Mouse (Mus musculus): ENCODE results near the gene Lamtor1. TPM values are rescaled to one million over a fixed set of nuclear protein-coding genes. Genes with fewer than 3 reads are reported as not detected.
"Not testable (repeated sequence)": the region's sequence is repeated elsewhere in the genome, so short reads cannot be mapped to it uniquely, and the experiment has no call there.

Lamtor1 gene
- polyA plus RNA-seq, 1 experiment from 2014 or later, result 82.5 TPM

DNA sequence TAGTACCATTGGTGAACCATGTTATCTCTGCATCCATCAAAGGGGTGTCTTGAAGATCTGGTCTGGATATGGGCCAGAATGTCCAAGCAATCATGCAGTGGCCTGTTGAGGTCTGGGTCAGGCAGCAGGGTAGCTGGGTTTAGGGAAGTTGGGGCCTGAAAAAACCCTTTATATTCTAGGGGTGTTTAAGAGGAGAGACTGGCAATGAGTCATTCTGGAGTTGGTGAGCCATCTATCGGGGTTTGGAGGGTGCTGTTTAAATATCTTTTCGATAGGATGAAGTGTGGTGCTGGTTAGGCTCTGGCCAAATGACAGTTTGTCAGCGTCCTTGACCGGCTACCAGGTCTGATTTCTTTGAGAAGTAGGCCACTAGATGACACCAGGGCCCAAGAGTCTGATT lies 30.3 kb downstream of the Lamtor1 start:
- peak overlapping the region; percentile 82 for H3K4me3 ChIP-seq
- peak overlapping the region; percentile 90 for H3K9ac ChIP-seq
- 83% methylated on average over 4 of the region's 4 CpGs for WGBS (ENCODE audit: insufficient replicate concordance)
- peaks cover 58% of the 10 kb centered on the region for H3K4me1 ChIP-seq
- no peaks in the 10 kb centered on the region for H3K9me3 ChIP-seq (replicated peaks)
- peak overlapping the region; percentile 32; the same call in 1 of the 2 replicates for H3K27ac ChIP-seq
- H3K36me3 ChIP-seq, result peaks cover 40% of the 10 kb centered on the region
- H3K4me2 ChIP-seq, result peak overlapping the region; percentile 83
- H3K27me3 ChIP-seq (replicated peaks), result no peaks in the 10 kb centered on the region
- ATAC-seq, result no peak

DNA sequence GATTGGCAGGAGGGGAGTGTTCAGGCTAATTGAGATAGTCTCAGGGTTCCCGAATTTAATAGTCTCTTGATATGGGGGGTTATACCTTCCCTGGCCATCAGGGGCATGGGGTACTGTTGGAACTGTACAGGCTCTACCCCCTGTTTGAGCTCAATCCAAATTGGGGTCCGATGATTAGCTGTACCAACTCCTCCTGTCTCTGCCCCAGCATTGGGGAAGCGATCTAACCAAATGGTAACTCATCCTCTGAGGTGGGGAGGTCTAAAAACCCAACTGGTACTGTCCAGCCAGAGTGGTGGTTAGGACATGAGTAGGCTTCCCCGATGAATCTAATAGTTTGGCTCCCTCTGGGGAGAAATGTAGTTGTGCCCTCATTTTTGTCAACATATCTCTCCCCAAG lies 31.3 kb downstream of the Lamtor1 start:
- H3K9ac ChIP-seq, result no peak overlapping the region
- peaks cover 68% of the 10 kb centered on the region for H3K4me1 ChIP-seq
- H3K27me3 ChIP-seq (replicated peaks), result no peaks in the 10 kb centered on the region
- no peaks in the 10 kb centered on the region for H3K9me3 ChIP-seq (replicated peaks)
- 86% methylated on average over 4 of the region's 4 CpGs for WGBS (ENCODE audit: insufficient replicate concordance)
- peaks cover 41% of the 10 kb centered on the region for H3K36me3 ChIP-seq
- no peak for ATAC-seq
- H3K4me3 ChIP-seq, result no peak overlapping the region
- H3K27ac ChIP-seq, result peak overlapping the region; percentile 25; the same call in 1 of the 2 replicates
- peak overlapping the region; percentile 83; the same call in 1 of the 2 replicates for H3K4me2 ChIP-seq

DNA sequence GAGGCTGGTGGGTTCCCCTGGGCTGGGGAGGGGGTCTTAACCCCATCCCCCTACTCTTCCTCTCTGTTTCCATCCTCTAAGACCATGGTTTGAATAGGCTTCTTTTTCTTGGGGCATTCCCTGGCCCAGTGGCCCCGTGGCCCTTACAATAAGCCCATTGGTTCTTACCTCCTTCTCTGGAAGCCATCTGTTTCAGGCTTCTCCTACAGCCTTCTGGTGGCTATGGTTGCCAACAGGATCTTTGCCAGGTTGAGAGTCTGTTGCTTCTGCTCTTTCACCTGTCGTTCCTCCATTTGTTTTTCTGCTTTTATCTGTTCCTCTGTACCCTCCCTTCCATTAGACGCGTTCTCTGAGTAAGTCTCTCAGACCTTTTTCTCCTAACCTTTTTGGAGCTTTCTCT lies 31.9 kb downstream of the Lamtor1 start:
- Histone ChIP-seq H3K27ac (no peak overlapping the region), H3K4me1 (peaks cover 67% of the 10 kb centered on the region), H3K9me3 (replicated peaks) (no peaks in the 10 kb centered on the region), H3K27me3 (replicated peaks) (no peaks in the 10 kb centered on the region), H3K4me2 (no peak overlapping the region; the same call in 1 of the 2 replicates), H3K36me3 (peaks cover 41% of the 10 kb centered on the region), H3K4me3 (no peak overlapping the region), H3K9ac (no peak overlapping the region)
- 85% methylated on average over 4 of the region's 4 CpGs for WGBS (ENCODE audit: insufficient replicate concordance)
- no peak for ATAC-seq

DNA sequence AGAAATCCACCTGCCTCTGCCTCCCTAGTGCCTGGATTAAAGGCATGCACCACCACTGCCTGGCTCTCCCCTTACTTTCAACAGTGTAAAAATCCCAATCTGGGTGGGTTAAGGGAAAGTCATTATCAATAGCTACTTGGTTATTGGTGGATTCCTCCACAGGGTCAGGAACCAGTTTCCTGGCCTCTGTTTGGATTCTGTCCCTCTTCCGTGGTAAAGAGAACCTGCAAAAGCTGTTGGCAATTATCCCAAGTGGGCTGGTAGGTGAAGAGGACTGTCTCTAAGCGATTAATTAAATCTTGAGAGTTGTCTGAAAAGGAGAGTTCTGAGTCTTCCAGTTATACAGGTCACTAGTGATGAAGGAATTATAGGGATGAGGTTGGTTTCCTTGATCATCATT lies 32.6 kb downstream of the Lamtor1 start:
- WGBS (ENCODE audit: insufficient replicate concordance), result 87% methylated on average over 2 of the region's 2 CpGs
- ATAC-seq, result no peak
- Histone ChIP-seq H3K4me3 (no peak overlapping the region), H3K9ac (no peak overlapping the region), H3K27ac (no peak overlapping the region), H3K4me1 (peaks cover 68% of the 10 kb centered on the region), H3K4me2 (no peak overlapping the region), H3K36me3 (peaks cover 41% of the 10 kb centered on the region), H3K9me3 (replicated peaks) (no peaks in the 10 kb centered on the region), H3K27me3 (replicated peaks) (no peaks in the 10 kb centered on the region)

DNA sequence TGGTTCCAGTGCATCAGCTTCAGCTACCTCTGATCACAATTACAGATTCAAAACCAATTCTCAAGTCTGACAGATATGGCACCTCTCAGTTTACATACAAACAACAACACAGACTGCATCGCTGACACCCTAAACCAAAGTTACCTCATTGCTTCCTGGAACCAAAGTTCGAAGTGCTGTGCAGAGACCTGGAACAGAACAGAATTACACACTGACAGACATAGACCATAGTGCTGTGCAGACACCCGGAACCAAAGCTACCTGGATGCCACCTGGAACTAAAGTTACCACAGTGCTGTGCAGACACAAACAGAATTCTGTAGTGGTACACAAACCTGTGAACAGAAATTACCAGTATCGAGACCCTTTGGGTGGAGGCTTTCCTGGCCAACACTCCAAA lies 34.1 kb downstream of the Lamtor1 start:
- ATAC-seq, result no peak
- no peaks in the 10 kb centered on the region for H3K9me3 ChIP-seq (replicated peaks)
- H3K27me3 ChIP-seq (replicated peaks), result no peaks in the 10 kb centered on the region
- peaks cover 41% of the 10 kb centered on the region for H3K36me3 ChIP-seq
- peaks cover 72% of the 10 kb centered on the region for H3K4me1 ChIP-seq
- H3K4me3 ChIP-seq, result no peak overlapping the region
- H3K4me2 ChIP-seq, result no peak overlapping the region
- H3K27ac ChIP-seq, result no peak overlapping the region
- WGBS (ENCODE audit: insufficient replicate concordance), result 88% methylated on average over 4 of the region's 4 CpGs
- no peak overlapping the region for H3K9ac ChIP-seq

DNA sequence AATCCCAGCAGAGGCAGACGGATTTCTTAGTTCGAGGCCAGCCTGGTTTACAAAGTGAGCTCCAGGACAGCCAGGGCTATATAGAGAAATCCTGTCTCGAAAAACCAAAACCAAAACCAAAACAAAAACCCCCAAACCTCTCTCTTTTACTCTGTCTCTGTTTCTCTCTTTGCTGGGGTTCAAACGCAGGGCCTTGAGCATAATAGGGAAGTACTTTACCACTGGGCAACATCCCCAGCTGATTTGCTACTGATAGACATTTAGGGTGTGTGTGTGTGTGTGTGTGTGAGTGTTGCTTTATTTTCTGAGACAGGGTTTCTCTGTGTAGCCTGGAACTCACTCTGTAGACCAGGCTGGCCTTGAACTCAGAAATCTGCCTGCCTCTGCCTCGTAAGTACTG lies 43.3 kb downstream of the Lamtor1 start:
- not testable (repeated sequence) for H3K9me3 ChIP-seq (replicated peaks); H3K9ac ChIP-seq; H3K27ac ChIP-seq; H3K4me2 ChIP-seq; H3K4me3 ChIP-seq; ATAC-seq; H3K27me3 ChIP-seq (replicated peaks)
- Histone ChIP-seq H3K36me3 (peaks cover 12% of the 10 kb centered on the region), H3K4me1 (peaks cover 43% of the 10 kb centered on the region)
- 72% methylated on average over 5 of the region's 5 CpGs for WGBS (ENCODE audit: insufficient replicate concordance)

DNA sequence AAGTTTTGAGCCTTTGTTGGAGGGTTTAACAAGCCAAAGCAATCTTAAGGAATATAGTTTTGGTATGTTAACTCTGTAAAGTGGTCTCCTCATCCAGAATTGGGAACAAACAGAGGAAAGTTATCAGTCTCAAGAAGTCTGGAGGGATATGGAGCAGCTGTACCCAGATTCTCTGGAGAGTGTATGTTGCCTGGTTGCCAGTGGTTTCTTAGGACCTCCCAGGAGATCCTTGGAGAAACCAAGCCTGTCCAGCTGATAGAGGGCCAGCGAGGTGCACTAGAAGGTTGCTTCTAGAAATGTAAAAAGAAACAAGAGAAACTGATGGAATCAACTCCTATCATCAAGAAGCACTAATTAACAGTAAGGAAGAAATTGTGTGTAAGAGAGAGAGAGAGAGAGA lies 45.9 kb downstream of the Lamtor1 start:
- 0 out of 2 replicates have a peak overlapping the region, but pooled peaks have one; percentile 26 for H3K27ac ChIP-seq
- 57% methylated on average over 1 of the region's 1 CpGs for WGBS (ENCODE audit: insufficient replicate concordance)
- H3K9ac ChIP-seq, result no peak overlapping the region
- no peak overlapping the region for H3K4me2 ChIP-seq
- no peaks in the 10 kb centered on the region for H3K27me3 ChIP-seq (replicated peaks)
- H3K4me3 ChIP-seq, result no peak overlapping the region
- 0 out of 2 replicates have a peak, but pooled peaks cover 2% of the 10 kb centered on the region for H3K36me3 ChIP-seq
- ATAC-seq, result no peak
- peaks cover 41% of the 10 kb centered on the region for H3K4me1 ChIP-seq
- H3K9me3 ChIP-seq (replicated peaks), result no peaks in the 10 kb centered on the region

DNA sequence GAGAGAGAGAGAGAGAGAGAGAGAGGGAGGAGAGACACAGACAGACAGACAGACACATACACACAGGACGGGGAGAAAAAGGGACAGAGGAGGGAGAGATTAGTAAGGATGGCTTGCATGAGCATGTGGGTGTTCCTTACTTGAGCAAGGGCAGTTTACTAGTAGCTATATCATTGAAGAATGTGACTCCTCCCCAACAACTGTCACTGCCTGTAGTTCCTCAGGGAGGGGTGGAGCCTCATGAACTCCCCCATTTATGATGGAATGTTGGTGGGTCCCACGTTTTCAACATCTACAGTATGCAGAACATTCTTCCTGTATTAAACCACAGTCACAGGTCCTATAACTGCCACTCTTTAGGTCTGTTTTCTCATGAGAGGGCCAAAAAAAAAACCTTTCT lies 46.4 kb downstream of the Lamtor1 start:
- peaks cover 42% of the 10 kb centered on the region for H3K4me1 ChIP-seq
- peak; percentile 51; the same call in 1 of the 2 replicates for ATAC-seq
- H3K9ac ChIP-seq, result no peak overlapping the region
- 34% methylated on average over 2 of the region's 2 CpGs for WGBS (ENCODE audit: insufficient replicate concordance)
- H3K4me2 ChIP-seq, result no peak overlapping the region
- 0 out of 2 replicates have a peak, but pooled peaks cover 2% of the 10 kb centered on the region for H3K36me3 ChIP-seq
- no peaks in the 10 kb centered on the region for H3K9me3 ChIP-seq (replicated peaks)
- H3K27ac ChIP-seq, result 0 out of 2 replicates have a peak overlapping the region, but pooled peaks have one; percentile 26
- H3K27me3 ChIP-seq (replicated peaks), result no peaks in the 10 kb centered on the region
- no peak overlapping the region for H3K4me3 ChIP-seq

DNA sequence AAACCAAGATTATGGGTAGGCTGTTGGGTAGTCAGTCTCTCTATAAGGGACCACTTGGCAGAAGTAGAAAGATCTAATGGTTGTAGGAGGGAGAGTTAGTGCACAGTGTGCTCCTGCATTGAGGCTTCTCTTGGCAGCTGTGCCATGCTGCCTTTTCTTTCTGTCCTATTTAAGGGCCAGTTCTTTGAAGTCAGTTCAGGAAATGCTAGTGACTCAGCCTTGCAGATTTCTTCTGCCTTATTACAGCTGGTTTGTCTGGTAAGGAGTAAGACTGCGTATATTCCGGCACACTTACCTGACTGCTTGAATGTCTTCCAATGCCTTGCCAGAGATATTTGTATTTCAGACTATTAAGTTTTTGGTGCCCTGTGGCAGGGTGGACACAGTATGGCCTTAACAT lies 48.5 kb downstream of the Lamtor1 start:
- Histone ChIP-seq H3K4me1 (peaks cover 34% of the 10 kb centered on the region), H3K4me2 (no peak overlapping the region)
- 87% methylated on average over 2 of the region's 2 CpGs for WGBS (ENCODE audit: insufficient replicate concordance)

DNA sequence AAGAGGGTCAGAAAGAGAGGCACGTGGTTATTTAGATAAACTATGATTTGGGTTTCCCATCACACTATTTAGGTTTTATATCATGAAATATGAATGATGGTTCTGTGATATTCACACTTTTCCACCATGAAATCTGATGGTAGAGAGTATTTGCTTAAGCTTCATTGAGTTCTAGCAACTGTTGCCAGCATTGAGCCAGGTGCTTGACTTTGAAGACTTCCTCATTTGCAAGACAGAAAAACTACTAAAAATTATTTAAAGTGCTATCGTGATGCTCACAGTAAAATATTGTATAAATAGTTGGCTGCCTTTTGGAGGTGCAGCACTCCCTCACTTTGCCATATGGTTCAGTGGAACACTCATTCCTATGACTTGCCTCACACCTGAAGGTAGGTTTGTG lies 49.6 kb downstream of the Lamtor1 start:
- Histone ChIP-seq H3K9me3 (replicated peaks) (no peaks in the 10 kb centered on the region), H3K27ac (0 out of 2 replicates have a peak overlapping the region, but pooled peaks have one; percentile 4), H3K4me2 (no peak overlapping the region), H3K4me1 (peaks cover 43% of the 10 kb centered on the region), H3K9ac (peak overlapping the region; percentile 27; the same call in 1 of the 2 replicates), H3K36me3 (no peaks in the 10 kb centered on the region), H3K4me3 (no peak overlapping the region), H3K27me3 (replicated peaks) (no peaks in the 10 kb centered on the region)
- ATAC-seq, result no peak
- 64% methylated on average over 2 of the region's 2 CpGs for WGBS (ENCODE audit: insufficient replicate concordance)

More for the DNA sequence above, 48.5 kb downstream of the Lamtor1 start:
- Histone ChIP-seq H3K9ac (no peak overlapping the region), H3K27me3 (replicated peaks) (no peaks in the 10 kb centered on the region), H3K27ac (no peak overlapping the region), H3K9me3 (replicated peaks) (no peaks in the 10 kb centered on the region), H3K4me3 (no peak overlapping the region), H3K36me3 (no peaks in the 10 kb centered on the region)
- ATAC-seq, result no peak

DNA sequence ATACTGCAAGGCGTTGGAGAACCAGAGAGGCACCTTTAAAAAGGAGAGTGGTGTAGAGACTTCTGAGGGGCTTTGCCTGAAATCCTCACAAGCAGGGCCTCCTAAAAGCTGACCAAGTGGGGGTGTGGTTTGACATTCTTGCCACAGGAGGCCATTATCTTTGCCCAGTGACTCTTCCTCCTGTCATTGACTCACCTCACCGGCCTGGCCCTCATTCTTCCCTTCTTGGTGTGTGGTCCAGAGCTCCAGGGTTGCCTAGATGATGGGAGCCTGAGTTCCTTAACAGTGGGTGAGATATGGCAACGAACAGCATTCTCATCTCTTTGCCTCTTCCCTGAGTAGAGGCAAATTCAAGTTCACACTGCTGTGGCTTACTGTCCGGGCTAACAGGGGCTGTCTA lies 50.2 kb downstream of the Lamtor1 start:
- H3K4me1 ChIP-seq, result peaks cover 43% of the 10 kb centered on the region
- no peak; the same call in 1 of the 2 replicates for ATAC-seq
- WGBS (ENCODE audit: insufficient replicate concordance), result 28% methylated on average over 4 of the region's 4 CpGs
- H3K4me3 ChIP-seq, result no peak overlapping the region
- H3K36me3 ChIP-seq, result no peaks in the 10 kb centered on the region
- no peaks in the 10 kb centered on the region for H3K27me3 ChIP-seq (replicated peaks)
- H3K27ac ChIP-seq, result 0 out of 2 replicates have a peak overlapping the region, but pooled peaks have one; percentile 4
- no peaks in the 10 kb centered on the region for H3K9me3 ChIP-seq (replicated peaks)
- H3K4me2 ChIP-seq, result no peak overlapping the region
- peak overlapping the region; percentile 27; the same call in 1 of the 2 replicates for H3K9ac ChIP-seq

DNA sequence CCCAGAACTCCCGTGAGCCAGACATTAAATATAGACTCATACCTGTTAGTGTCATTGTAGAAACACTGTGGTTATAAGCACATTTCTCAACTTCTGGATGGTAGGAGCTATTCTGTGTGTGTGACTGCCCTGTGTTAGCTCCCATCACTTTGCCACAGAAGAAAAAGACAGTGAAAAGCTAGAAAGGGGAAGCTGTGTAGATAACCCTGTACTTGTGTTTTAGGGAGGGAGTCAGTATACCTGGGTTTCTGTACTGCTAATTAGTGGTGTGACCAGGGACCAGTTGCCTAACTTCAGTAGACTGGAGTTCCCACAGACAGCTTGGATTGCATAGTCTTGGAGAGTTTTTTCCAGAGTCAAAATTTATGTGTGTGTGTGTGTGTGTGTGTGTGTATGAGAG lies 50.8 kb downstream of the Lamtor1 start:
- H3K9me3 ChIP-seq (replicated peaks), result no peaks in the 10 kb centered on the region
- H3K9ac ChIP-seq, result no peak overlapping the region
- WGBS (ENCODE audit: insufficient replicate concordance), result 72% methylated on average over 1 of the region's 1 CpGs
- H3K4me2 ChIP-seq, result no peak overlapping the region
- ATAC-seq, result no peak
- no peak overlapping the region for H3K27ac ChIP-seq
- no peaks in the 10 kb centered on the region for H3K27me3 ChIP-seq (replicated peaks)
- no peaks in the 10 kb centered on the region for H3K36me3 ChIP-seq
- peaks cover 40% of the 10 kb centered on the region for H3K4me1 ChIP-seq
- H3K4me3 ChIP-seq, result no peak overlapping the region

DNA sequence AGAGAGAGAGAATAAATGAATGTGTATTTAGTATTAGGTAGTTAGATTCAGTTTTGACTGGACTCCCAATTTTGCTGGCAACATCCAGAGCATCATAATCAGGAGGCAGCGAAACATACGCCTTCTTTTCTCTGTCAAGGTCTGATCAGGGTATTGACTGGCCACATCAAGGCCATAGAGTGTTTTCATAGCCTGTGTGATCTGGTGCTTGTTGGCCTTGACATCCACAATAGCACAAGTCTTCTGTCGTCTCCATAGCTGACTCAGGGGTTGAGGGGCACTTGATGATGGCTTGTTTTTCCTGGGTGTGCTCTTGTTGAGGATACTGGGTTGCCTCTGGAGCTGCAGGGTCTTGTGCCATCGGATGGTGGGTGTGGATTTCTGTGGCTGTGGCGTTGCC lies 51.2 kb downstream of the Lamtor1 start:
- Histone ChIP-seq H3K9ac (no peak overlapping the region), H3K4me1 (peaks cover 35% of the 10 kb centered on the region), H3K27me3 (replicated peaks) (no peaks in the 10 kb centered on the region), H3K36me3 (no peaks in the 10 kb centered on the region), H3K4me2 (no peak overlapping the region), H3K9me3 (replicated peaks) (no peaks in the 10 kb centered on the region), H3K4me3 (no peak overlapping the region), H3K27ac (no peak overlapping the region)
- WGBS (ENCODE audit: insufficient replicate concordance), result 86% methylated on average over 5 of the region's 5 CpGs
- no peak for ATAC-seq
